Mouse (Mus musculus) skeletal muscle tissue, adult 2 months (tissue): Measurements from ENCODE around the gene Lipm.

Experiments
- DNase-seq: peaks from one replicate; pipeline ENCODE4 v3.0.0-alpha.2; 2012; ENCODE audit warnings: low read depth, low spot score

Gene Lipm

DNA sequence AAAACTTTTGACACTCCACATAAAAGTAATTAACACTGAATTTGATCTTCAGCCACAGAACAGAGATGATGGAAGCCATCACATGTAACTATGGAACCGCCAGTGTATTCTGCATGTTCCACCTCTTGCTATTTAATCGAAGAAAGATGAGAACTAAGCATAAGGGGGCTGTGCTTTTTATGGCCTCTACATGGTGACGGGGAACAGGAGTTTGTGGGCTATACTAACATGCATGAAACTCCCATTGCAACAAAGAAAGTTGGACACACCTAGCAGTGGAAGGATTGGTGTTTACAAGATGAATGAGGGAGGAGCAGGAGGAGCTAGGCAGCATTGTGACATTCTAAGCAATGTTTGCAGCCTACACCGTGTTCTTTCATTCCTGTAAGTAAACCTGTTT, at the start of gene Lipm:
Lipm (plus strand) TSS at position 301 of the 400 bp plus-strand sequence.
- DNase-seq: no peak

DNA sequence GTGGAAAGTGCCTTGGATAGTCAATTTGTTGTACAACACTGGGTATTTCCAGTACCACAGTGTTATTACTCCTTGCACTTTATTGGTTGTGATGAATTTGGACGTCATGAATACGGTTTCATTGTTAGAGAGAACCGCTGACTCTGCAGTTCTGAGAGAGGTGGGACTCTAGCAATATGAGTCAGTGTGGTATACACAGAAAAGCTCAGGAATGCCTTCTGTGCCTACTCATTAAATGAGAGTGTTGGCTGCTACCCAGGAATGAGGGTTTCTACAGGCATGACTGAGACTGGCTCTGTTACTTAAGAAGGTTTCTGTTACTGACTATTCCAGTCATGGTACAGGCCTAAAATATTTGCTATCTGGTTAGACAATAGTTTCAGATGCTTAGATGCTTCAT, 49.2 kb upstream of the Lipm start:
- DNase-seq: no peak

DNA sequence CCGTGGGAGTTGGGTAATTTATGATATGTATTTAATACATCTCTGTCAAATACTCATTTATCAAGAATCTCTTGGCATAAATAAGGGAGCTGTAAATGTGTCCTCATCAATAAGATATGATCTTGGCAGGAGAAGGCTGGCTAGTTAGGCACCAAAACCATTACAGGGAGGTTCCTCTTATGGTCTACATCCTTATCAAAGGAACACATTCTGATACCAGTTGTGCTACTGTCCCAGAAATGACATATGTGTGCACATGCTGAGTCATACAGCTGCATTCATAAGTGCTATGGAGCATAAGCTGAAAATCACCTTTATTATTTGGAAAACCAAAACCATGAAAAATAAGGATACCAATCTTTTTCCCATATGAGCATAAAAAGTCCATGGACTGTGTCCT, 37.2 kb upstream of the Lipm start:
- DNase-seq: no peak

DNA sequence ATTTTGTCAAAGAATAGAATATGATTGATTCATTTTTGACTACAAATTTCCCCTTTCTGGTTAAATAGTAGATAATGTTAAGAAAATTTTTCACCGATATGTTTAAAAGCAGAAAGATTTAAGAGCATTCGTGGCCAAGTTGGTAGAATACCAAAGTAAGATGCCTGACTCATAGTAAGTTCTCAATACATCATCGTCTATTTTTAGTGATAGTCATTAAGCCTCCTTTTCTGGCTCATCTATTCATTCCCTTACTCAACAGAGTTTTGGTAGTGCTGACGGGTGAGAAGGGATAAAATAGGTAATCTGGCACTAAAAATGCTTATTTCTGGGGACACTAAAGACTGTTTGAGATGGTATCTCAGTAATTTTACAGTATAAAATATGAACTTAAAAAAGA, 36.7 kb upstream of the Lipm start:
- DNase-seq: no peak

DNA sequence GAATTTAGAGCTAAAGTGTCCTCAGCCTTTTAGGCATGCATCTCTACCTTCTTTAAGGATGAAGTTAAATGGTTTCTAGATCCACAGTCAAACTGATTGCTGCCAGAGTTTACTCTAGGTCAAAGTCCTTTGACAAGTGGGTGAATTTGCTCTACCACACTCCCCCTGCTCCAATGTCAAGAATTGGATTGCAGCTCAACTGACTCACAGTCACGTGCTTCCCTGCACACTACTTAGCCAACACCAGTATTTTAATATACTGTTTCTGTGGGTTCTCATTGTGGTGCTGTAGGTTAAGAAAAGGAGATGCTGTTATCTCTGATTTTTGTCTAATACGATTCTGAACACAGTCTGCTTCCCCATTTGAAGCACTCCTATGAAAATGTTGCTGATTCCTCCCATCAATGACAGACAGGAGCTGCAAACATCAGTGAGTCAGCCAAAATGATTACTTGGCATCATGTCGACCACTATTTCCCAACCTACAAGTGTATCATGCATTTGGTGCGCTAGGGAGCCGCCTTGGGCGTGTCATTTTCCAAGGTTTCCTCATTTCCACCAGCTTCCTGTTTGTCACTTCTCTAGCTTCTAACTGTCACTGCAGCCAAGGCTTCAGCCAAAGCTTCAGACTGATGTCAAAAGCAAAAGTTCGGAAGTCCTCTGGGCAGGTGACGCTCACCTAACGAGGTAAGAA, 33.8 kb upstream of the Lipm start, which contains the start of gene Lipn:
Lipn (plus strand) TSS at position 580 of the 694 bp plus-strand sequence.
- DNase-seq: no peak

DNA sequence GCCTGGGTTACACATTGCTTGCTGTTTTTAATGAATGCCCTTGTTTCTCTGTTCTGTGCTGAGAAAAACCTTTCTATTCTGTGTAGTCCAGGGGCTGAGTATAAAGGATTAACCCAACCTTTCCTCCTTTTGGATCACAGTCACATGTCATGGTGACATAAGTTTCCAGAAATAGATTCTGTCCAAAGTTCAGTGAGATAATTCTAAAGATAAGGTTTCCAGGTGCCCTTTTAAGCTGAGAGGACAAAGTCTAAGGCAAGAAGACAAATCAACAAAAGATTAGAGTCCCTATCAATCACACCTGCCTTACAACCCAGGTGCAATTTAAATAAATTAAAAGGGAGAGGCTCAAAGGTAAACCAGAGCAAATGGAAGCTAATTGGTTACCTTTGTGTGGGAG, 26.5 kb upstream of the Lipm start:
- DNase-seq: no peak

DNA sequence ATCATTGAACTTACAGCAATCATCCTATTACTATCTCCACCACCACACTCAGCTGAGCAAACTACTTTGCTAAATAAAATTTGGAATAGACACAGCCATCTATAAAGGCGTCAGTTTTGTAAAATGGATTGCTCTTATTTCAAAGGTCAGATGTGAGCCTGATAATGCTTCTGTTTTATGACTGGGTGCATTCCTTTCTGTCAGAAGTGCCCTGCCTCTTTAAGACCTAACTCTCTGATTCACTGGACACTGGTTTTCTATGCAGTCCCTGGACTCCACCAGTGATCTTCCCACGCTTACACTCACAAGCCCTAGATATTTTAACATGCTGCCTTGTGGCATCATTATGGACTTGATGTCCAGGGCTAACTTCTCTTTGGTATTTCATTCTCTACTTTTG, 22.6 kb upstream of the Lipm start:
- DNase-seq: no peak

DNA sequence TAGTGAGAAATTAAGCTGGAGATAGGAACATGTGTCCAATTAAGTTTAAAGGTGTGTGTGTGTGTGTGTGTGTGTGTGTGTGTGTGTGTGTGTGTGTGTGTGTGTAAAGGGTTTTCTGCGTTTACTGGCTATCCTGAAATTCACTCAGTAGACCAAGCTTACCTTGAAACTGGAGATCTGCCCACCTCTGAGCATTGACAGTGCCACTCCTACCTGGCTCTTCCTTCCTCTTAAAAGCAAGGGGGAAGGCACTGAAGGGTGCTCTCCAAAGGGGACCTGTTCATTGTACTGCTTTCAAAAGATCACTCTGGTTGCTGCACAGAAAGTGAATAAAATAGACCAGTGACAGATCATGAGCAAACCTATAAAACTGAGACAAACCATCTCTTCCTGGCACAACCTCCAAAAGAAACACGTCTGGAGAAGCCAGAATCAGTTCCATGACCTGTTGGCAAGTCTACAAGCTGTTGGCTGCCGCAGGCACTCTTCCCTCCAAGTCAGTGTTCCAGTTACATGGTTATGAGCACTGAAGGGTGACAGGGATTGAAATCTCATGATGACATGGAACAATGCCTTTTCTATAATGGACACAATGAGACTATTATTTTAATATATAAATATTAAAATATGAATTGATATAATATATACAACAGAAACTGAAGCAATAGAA, 11.6 kb upstream of the Lipm start:
- no peak for DNase-seq

DNA sequence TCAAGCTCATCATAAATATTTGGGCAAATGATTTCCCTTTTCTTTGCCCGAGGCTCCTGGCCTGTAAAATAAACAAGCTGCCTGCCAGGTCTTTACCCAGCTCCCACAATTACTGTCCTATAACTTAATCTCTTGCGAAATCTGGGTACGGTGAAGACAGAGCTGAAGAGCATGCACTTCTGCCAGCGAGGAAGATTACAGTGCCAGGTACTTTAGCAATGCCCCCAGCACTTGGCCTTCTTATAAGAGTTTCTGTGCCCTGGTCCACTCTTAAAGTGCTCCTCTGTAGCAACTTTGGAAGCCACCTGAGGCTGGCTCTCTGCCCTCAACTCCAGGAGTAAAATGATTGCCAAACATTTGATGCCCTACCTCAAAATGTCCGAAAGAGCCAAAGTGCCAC, 5.4 kb upstream of the Lipm start:
- DNase-seq: no peak

DNA sequence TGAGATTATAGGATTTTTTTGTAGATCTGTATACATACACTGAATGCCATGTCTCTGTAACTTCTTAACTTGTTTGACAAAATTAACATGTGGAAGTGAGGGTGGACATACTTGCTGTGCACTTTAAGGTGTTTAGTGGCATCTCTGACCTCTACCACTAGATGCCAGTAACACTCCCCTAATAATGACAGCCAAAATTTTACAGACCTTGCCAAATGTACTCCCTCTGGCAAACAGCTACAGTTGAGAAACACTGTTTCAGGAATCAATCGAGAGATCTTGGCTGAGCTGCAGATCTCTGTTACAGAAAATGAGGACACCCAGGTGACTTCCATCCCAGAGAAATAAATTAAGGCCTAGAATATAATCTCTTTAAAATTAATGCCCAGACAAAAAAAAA, 4.5 kb upstream of the Lipm start:
- no peak for DNase-seq

DNA sequence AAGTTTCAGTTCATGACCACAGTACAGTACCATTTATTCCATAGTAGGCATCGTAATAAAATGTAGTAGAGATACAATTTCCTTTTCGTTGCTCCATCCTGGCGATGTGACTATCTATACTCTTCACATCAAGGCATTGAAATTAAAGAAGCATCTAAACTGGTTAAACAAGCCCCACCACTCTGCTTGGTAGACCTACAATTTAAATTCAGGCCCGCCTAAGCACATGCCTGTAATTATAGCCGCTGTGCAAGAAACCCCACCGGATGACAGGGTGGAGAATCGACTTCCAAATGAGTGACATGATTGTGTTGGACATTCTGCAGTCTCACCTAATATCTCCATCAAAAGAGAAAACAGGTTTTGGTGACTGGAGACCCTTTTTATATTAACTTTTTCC, 1.2 kb downstream of the Lipm start:
- DNase-seq: no peak

DNA sequence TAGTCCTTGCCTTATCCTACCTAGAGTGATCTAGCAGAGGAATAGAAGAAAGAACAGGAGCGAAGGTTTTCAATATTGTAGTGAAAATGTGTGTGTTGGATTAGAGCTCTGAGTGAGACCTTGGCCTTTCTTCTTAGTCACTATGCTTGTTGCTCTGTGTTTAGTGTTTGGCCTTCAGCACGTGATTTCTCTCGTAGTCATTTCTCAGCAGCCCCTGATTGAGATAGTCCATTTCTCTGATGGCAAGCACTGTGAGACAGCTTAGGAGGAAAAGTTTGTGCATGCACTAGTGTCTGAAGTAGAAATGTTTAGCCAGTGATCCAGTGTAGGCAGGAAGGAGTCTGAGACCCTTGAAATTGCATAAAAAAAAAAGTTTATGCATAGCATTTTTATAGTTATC, 4.1 kb downstream of the Lipm start:
- DNase-seq: no peak

DNA sequence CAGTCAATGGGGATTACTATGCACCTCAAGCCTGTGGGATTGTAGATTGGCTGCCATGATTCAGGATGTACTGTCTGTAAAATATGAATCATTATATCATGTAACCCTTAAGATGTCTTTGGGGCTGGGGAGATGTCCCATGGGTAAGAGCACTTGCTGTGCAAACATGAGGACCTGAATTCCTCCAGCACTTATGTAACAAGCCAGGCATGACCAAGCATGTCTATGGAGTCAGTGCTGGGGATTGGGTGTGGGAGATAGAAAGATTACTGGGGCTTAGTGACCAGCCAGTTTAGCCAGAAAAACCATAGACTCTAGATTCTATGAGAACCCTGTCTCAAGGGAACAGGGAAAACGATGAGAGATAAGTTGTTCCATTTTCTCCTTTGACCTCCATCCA, 18.4 kb downstream of the Lipm start:
- DNase-seq: no peak

DNA sequence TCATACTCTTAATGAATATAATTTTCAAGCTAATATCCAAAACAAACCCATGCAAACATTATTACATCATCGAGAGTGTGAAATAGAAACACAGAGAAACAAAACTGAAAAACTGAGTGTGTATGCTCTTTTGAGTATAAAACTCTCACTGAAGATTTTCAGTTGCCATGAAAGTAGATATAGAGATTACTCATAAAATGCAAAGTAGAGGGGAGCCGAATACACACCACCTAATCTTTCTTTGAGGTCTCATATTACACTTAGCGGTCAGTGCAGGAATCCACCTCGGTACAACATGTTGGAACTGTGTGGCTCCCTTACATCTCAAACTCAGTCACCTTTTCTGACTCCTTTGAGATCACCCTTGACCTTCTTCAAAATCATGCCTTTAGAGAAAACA, 18.9 kb downstream of the Lipm start:
- no peak for DNase-seq

DNA sequence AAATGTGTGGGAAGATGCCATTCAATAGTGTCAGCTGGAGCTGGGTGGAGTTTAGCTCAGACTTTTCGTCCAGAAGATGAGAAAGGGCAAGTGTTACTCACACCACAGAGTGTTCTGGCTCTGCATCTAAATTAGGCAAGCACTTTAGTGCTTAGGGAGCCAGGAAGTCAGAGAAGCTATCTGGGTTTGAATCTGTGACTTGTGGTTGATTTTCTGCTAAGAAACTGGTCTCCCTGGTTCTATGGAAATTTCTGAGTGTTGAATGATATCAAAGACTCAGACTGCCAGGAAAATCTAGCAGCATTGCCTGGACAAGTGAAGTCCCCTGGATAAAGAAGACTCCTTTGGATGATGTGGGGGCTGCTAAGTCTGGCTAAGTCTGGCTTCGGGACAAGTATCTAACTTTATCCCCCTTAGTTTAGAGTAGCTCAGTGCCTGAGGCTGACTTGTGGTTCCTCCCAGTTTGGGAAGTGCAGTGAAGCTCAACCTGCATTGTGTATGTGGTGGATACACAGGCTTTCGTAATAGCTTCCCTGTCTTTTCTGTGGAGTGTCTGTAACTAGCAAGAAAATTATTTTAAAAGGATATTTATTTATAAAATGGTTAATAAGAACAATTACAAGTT, 19.5 kb downstream of the Lipm start:
- DNase-seq: no peak

DNA sequence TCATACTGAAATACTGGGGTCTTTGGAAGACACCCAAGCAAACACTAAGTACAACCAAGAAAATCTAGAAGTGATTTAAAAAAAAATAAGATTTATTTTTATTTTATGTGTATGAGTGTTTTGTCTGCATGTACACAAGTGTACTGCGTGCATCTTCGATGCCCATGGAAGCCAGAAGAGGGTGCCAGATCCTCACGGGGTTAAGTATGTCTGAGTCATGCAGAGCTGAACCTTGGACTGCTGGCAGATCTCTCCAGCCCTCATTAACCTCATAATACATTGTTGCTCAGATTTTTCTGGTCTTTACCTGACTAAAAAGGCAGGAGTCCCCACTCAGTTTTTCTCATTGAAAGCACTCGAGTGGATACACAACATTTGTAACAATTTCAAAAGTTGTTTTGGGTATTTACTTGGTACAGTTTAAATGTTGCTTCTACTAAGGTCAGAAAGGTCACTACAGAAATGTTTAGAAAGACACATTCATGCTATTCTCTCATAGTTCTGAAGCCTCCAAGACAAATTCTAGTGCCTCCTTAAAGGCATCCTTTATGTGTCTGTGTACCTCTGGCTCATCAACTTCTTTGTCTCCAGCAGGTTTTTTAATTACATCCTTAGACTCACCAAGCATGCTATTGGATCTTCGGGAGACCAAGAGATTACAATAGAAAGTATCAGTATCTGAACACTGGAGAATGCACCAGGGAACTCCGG, 38.1 kb downstream of the Lipm start:
- DNase-seq: no peak

DNA sequence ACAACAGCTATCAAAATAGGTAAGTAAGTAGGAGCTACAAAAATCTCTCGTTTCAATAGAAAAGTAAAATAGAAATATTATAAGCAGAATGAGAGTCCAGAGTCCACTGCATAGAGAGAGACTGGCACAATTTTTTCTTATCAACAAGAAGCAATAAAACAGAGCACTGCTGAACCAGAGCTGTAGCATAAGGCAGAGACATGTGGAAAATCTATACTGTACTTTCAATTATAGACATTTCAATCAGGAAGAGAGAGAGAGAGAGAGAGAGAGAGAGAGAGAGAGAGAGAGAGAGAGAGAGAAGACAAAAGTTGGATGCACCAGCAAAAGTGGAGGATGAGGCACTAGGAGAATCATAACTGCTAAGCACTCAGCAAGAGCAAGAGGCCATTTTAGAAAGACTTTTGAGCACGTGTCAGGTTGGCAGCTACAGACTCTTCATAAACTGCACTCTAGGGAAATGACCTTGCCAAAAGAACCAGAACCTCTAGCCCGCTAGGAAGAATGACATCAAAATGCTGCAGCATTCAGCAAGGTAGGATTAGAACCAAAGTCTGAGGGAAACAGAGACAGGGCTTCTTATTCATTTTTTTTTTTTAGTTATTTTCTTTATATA, 38.8 kb downstream of the Lipm start:
- DNase-seq: no peak

DNA sequence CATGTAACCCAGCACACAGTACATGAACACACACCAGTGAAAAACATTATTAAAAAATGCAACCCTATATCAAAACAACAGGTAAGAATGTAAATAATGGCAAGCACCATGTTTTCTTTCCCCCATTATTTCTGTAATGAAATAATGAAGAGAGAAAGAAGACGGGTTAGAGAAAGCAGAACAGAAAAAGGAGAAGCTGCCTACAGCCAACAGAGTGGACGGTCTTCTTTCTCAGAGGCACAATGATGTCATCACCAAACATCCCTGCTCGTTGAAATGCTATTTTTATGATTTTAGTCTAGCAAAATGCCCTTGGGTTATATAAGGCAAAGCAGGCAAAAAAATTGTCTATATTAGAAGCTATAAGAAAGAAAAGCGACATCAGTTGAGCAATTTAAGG, 47.7 kb downstream of the Lipm start:
- DNase-seq: no peak

DNA sequence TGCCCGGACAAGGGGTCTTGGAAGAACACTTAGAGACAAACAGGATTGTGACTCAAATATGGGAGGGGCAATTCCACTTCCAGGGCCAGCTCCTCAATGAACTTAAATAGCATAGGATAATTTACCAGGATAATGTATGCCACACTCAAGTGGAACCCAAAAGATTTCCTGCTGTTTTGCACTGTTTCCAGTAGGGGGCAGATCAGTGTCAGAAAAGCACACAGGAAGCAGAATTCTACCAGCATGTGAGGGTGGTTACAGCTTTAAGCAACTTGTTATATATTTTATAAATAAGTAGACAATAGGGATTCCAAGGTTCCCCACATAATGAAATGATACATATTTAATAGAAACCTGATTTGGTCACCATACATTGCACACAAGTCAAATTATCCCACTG, 51.2 kb downstream of the Lipm start:
- no peak for DNase-seq

DNA sequence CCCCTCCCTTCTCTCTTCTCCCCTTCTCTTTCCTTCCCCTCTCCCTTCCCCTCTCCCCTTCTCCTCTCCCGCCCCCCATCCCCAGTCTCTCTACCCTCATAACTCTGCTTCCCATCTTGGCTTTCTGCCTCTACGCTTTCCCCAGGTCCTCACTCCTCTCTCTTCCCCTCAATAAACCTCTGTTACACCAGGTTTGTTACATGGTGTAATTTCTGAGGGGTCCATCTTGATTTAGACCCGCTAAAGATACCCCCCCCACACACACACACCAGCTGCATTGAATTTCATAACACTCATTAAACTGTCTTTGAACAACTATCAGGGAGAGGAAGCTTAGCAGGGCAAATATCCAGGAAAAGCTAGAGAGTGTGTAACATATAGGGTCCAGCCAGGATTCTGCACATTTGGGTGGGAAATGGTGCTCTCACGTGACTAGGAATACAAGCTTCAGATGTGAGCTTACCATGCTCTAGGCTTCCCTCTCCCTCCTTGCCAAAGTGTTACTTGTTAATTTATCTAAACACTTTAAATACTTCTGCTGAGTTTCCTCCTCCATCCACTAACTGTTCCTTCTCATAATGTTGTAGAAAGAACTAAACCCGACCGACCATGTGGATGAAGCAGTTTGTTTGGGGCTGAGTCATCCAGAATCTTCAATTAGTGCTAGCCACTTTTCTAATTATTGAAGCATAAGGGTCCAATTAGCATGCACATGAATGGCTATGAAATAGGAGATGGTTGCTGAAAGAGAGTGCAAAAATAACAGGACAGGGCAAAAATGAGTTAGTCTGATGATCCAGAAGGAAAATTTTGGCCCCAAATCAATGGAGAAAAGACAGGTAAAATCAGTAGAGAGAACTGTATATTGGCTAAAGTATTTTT, 52.8 kb downstream of the Lipm start:
- no peak for DNase-seq

DNA sequence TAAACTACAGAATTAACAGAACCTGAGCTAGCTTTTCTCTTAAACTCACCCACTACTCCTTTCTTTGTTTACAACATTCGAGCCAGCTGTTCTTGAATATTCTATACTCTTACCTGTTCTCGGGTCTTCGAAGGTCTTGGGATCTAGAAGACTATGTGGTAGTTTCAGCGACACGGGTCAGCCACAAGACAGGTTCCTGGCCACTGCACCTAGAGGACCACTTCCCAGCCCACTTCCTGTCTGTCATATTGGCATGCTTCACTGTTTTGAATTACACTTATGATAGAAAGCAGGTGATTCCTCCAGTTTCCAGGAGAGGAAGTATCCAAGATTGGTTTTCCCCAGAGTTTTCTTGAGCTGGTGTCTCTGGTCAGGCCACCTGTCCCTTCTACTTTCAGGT, 62.0 kb downstream of the Lipm start:
- DNase-seq: no peak
